Mouse (Mus musculus) heart, adult 2 months (tissue): ENCODE measurements around the gene Zfp62.

Experiments used
- CTCF ChIP-seq: fragments of 200-600 bp; IDR thresholded peaks from 2 replicates; pipeline ENCODE4 v1.8.1; 2022; ENCODE audit warnings: antibody characterized with exemption, mild to moderate bottlenecking, moderate library complexity
- EP300 ChIP-seq: fragments of 200-500 bp; IDR thresholded peaks from 2 replicates; pipeline ENCODE4 v1.6.1; 2011; ENCODE audit warnings: low read depth, low read length, control low read depth; ENCODE audit not compliant: insufficient read depth
- POLR2A ChIP-seq: fragments of 200-500 bp; IDR thresholded peaks from 2 replicates; pipeline ENCODE4 v1.6.1; 2011; ENCODE audit warnings: mild to moderate bottlenecking, low read depth, low read length, control low read depth; ENCODE audit not compliant: insufficient read depth

GRCm38 (mm10) chr11:49267316-49267715 lies 64.2 kb downstream of the Zfp62 start:
- no peak for TF ChIP-seq CTCF
- no peak for TF ChIP-seq POLR2A
- TF ChIP-seq EP300, result no peak
